Mouse (Mus musculus) subcutaneous adipose tissue, adult 2 months (tissue): ENCODE measurements around the gene Gm16451. TPM values are rescaled to one million over a fixed set of nuclear protein-coding genes. Genes with fewer than 3 reads are reported as not detected.

Experiments used
- polyA plus RNA-seq: library from polyadenylated mRNA; depleted of rRNA; stranded (reverse); fragments of >200 nt; gene quantifications from 2 replicates; pipeline ENCODE4 v1.2.3, GENCODE M21; 2012; ENCODE audit warnings: low replicate concordance; rRNA removed

Gm16451 gene
- polyA plus RNA-seq, result not detected in 2 replicates

DNA sequence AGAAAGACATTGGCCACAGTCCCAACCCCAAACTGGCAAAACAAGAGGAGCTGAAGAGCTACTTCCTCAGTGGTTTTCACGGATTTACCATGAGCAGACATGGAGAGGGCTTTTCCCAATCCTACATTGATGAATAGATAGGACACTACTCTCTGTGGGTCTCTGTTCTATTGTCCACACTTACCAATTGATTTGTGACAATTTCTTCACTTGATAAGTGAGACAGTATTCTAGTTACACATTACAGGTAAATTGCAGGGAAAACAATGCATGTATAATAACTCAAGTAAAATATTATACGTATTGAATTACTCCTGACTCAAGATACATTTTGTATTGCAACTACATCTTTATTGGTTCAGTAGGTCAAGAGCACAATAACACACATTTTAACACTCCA, at the start of gene Gm16451:
Gm16451 (minus strand) TSS at position 101 of the 400 bp plus-strand sequence.

DNA sequence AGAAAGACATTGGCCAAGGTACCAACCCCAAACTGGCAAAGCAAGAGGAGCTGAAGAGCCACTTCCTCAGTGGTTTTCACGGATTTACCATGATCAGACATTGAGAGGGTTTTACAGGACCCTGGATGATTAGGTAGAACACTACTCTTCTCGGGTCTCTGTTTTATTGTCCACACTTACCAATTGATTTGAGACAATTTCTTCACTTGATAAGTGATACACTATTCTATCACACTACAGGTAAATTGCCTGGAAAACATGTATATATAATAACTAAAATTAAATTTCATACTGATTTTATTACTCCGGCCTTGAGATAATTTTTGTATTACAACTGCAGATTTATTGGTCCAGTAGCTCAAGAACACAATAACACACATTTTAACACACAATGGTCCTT, 45.9 kb upstream of the Gm16451 start, which contains the start of gene Vmn1r142:
Vmn1r142 (minus strand) TSS at position 101 of the 400 bp plus-strand sequence.

DNA sequence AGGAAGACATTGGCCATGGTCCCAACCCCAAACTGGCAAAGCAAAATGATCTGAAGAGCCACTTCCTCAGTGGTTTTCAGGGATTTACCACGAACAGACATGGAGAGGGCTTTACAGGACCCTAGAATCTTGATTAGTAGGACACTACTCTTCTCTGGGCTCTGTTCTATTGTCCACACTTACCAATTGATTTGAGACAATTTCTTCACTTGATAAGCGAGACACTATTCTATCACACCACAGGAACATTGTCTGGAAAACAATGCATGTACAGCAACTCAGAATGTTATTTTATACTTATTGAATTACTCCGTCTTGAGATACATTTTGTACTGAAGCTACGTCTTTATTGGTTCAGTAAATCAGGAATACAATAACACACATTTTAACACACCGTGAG, 16.6 kb upstream of the Gm16451 start, which contains the start of gene Gm10666:
Gm10666 (minus strand) TSS at position 101 of the 400 bp plus-strand sequence.

DNA sequence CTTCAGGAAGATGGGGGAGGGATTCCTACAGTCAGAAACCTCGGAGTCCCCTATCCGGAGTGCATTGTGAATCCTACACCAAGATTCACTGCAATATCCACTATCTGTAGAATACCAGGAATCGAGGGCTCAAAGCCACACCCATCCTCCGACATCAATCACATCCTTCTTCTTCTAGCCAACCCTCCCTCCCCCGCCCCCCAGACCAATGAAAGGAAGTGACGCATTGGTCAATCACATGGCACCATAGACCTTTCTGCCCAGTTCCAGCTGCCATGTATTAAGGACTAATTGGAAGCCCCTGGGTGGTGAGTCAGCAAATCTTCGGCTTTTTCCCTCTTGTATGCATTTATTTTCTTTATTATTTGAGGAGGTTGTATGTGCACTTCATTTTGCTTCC, 49.3 kb downstream of the Gm16451 start, which contains the start of gene Vmn1r139:
Vmn1r139 (plus strand) TSS at position 301 of the 400 bp plus-strand sequence.

Other genes with a start within 250 kb of the Gm16451 start
- gene Gm5891, start 197.0 kb downstream of the Gm16451 start, polyA plus RNA-seq, result not detected in 2 replicates
- gene Vmn1r137, start 123.7 kb downstream of the Gm16451 start, polyA plus RNA-seq, result not detected in 2 replicates
- gene Vmn1r138, start 89.3 kb downstream of the Gm16451 start, polyA plus RNA-seq, result not detected in 2 replicates
- not detected in 2 replicates for gene Gm6176, start 61.9 kb downstream of the Gm16451 start, polyA plus RNA-seq
- not detected in 2 replicates for gene Vmn1r139, start 49.2 kb downstream of the Gm16451 start, polyA plus RNA-seq
- not detected in 2 replicates for gene Gm10666, start 16.5 kb upstream of the Gm16451 start, polyA plus RNA-seq
- not detected in 2 replicates for gene Vmn1r142, start 45.8 kb upstream of the Gm16451 start, polyA plus RNA-seq
- gene Vmn1r143, start 71.1 kb upstream of the Gm16451 start, polyA plus RNA-seq, result not detected in 2 replicates
- gene Gm8653, start 83.0 kb upstream of the Gm16451 start, polyA plus RNA-seq, result not detected in 2 replicates
- not detected in 2 replicates for gene Gm8453, start 111.2 kb upstream of the Gm16451 start, polyA plus RNA-seq
- not detected in 2 replicates for gene Gm4187, start 211.5 kb upstream of the Gm16451 start, polyA plus RNA-seq